Mouse (Mus musculus) kidney, adult 2 months (tissue): ENCODE data around the gene Adamts20. TPM values are rescaled to one million over a fixed set of nuclear protein-coding genes. Genes with fewer than 3 reads are reported as not detected.
A peak's percentile ranks its signal among the peaks of the same experiment; 100 is the strongest.

ENCODE experiments used
- DNase-seq: peaks from one replicate; pipeline ENCODE4 v3.0.0; 2021
- H3K27ac ChIP-seq: fragments of 200-500 bp; 2 replicates; pipeline ENCODE4 v1.5.1; 2012; ENCODE audit warnings: low read depth, low read length, control low read depth, inconsistent platforms; ENCODE audit not compliant: insufficient read depth
- H3K27me3 ChIP-seq: fragments of 200-500 bp; replicated peaks from 2 replicates; pipeline ENCODE4 v1.6.1; 2012; ENCODE audit warnings: mild to moderate bottlenecking, moderate library complexity, low read length, inconsistent platforms; ENCODE audit not compliant: control insufficient read depth, insufficient read depth
- H3K36me3 ChIP-seq: fragments of 200-500 bp; 2 replicates; pipeline ENCODE4 v1.6.1; 2012; ENCODE audit warnings: mild to moderate bottlenecking, moderate library complexity, low read length, inconsistent platforms; ENCODE audit not compliant: control insufficient read depth, insufficient read depth
- H3K4me1 ChIP-seq: fragments of 200-500 bp; 2 replicates; pipeline ENCODE4 v1.6.1; 2011; ENCODE audit warnings: low read length; ENCODE audit not compliant: control insufficient read depth, insufficient read depth
- H3K4me3 ChIP-seq: fragments of 200-500 bp; 2 replicates; pipeline ENCODE4 v1.5.1; 2011; ENCODE audit warnings: mild to moderate bottlenecking, low read depth, low read length, control low read depth; ENCODE audit not compliant: insufficient read depth
- CTCF ChIP-seq: fragments of 200-500 bp; conservative IDR thresholded peaks from 2 replicates; pipeline ENCODE4 v1.5.1; 2011; ENCODE audit warnings: low read depth, mild to moderate bottlenecking, control low read depth, low read length, moderate library complexity, mixed read lengths; ENCODE audit not compliant: insufficient read depth, insufficient read length
- POLR2A ChIP-seq: fragments of 200-500 bp; IDR thresholded peaks from one replicate; pipeline ENCODE4 v1.6.1; 2011; ENCODE audit warnings: low read depth, low read length, control low read depth
- WGBS: fragments of 180-500 bp; shearing (Covaris S2); methylation state at CpG from one replicate; pipeline ENCODE4 v1.1.7; 2018; 5-methylcytosine and 5-hydroxymethylcytosine counted together
- polyA plus RNA-seq: library from polyadenylated mRNA; depleted of rRNA; stranded (reverse); fragments of >200 nt; gene quantifications from 2 replicates; pipeline ENCODE4 v1.2.3, GENCODE M21; 2012

The Adamts20 gene
- polyA plus RNA-seq, 1 experiment, result 0.19 TPM

DNA sequence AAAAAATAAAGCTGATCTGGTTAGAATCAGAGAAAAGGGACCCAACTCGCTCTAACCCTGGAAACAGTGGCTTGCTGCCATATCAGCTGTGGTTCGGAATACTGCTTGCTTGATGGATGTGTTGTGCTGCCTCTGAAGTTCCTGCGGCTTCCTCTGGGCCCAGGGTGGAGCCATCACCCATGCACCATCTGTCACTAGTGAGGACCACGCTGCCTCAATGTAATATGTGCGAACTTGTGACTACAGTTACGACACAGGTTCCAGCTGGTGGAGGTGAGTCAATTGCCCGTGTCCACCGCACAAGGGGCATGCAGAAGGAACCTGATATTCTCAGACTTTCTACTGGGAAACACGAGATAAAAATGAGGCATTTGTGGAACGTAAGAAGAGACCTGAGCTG is 202.0 kb downstream of the Adamts20 start:
- Histone ChIP-seq H3K27me3 (no peaks in the 10 kb centered on the region), H3K4me1 (no peaks in the 10 kb centered on the region), H3K27ac (no peak overlapping the region), H3K36me3 (no peaks in the 10 kb centered on the region), H3K4me3 (no peak overlapping the region)
- TF ChIP-seq CTCF (no peak), POLR2A (no peak)
- 26% methylated on average over 10 of the region's 10 CpGs for WGBS
- no peak for DNase-seq

DNA sequence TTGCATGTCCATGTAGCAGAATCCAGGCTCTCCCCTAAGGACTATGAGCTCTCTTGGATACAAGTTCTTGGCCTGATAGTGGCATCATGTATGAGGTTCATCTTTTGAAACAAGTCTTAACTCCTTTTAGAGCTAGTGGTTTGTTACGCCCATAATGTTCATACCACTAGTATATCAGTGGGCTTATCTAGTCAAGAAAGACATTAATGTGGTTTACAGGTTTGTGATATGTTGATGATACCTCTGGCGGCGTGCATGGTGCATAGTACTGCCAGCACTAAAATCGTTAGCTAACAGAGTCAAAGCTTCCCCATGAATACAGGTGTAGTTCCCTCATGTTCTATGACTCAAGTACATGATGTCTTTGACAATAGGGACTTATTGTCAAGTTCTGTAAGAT is 205.7 kb downstream of the Adamts20 start:
- TF ChIP-seq CTCF (no peak), POLR2A (no peak)
- Histone ChIP-seq H3K27ac (no peak overlapping the region), H3K4me1 (no peaks in the 10 kb centered on the region), H3K36me3 (no peaks in the 10 kb centered on the region), H3K4me3 (no peak overlapping the region), H3K27me3 (no peaks in the 10 kb centered on the region)
- 93% methylated on average over 4 of the region's 4 CpGs for WGBS
- DNase-seq, result no peak

DNA sequence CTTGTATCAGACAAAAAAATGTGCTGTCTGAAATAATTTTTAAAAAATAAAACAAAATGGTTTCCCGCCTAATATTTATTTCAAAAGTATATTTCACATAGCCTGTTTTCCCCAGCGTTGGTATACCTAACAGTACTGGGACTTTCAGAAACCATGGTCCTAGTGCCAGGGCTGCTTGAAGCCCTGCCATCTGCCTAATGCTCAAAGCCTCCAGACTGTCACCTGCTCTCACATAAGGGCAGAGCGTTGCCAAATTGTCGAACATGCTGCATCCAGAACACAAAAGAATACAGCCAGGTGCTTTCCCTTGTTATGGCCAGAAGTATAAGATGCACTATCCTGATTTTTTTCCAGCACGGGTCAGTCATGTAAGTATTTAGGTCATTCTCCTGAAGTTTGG is 209.7 kb downstream of the Adamts20 start:
- Histone ChIP-seq H3K4me1 (no peaks in the 10 kb centered on the region), H3K27me3 (no peaks in the 10 kb centered on the region), H3K36me3 (no peaks in the 10 kb centered on the region), H3K4me3 (no peak overlapping the region), H3K27ac (no peak overlapping the region)
- 97% methylated on average over 5 of the region's 5 CpGs for WGBS
- no peak for TF ChIP-seq CTCF
- no peak for TF ChIP-seq POLR2A
- DNase-seq, result no peak

DNA sequence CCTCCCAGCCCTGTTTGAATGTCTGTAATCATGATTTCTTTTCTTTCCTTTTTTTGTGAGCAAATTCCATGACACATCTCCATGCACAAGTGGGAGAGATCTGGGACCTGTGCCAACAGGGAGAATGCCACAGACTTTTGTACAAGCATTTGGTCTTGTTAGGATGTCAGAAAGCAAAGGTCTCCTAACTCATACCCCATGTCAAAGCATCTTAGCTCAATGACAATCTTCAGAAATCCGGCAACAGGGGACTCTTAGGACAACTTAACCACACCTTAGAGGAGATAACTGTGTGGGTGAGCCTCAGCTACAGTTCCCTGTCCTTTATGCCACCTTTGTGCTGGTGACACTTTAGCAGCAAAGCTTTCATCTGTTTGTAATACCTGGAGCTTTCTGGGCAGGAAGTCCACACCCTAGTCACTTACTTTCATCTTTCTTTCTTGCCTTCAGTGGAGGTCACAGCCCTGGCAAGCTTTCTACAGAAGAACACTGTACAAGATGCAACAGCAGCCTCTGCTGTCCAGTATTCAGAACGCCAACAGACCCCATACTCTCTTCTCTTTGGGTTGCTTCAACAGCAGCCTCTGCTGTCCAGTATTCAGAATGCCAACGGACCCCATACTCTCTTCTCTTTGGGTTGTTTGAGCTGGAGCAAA is 210.2 kb downstream of the Adamts20 start:
- H3K36me3 ChIP-seq, result no peaks in the 10 kb centered on the region
- no peak overlapping the region for H3K4me3 ChIP-seq
- H3K27ac ChIP-seq, result no peak overlapping the region
- no peaks in the 10 kb centered on the region for H3K27me3 ChIP-seq
- no peaks in the 10 kb centered on the region for H3K4me1 ChIP-seq
- WGBS, result 70% methylated on average over 3 of the region's 3 CpGs
- no peak for DNase-seq
- TF ChIP-seq POLR2A (no peak), CTCF (no peak)

DNA sequence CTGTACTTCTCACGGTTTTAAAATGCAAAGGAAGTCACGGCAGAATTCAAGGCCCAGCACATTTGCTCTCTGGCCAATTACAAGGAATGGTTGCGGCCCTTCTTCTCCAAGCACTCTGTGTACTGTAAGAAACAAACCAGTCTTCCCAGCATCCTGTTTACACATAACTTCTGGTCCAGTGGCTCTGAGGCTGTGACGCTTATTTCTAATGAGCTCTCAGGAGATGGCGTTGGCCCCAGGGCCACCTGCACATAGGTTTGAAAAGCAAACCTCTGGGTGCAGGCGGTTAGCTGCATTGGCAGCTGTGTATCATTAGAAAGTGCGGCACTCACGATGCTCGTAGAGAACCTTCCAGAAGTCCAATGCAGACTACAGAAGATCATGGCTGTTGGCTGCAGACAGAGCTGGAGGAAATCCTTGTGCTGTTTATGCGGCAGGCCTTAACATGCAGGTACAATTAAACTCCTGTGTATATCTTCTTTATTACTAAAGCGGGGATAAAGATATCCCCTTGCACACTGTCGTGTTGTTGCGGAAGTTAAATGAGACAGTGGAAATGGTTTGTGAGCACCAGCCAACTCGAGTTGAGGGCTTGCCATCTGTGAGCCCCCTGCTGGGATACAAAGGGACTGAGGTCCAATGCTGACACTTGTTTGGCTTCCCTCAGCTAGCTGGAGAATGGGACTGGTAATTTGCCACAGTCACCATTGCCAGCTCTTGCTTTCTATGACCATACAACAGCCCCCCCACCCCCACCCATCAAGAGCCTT is 210.9 kb downstream of the Adamts20 start:
- no peak overlapping the region for H3K27ac ChIP-seq
- no peaks in the 10 kb centered on the region for H3K36me3 ChIP-seq
- WGBS, result 73% methylated on average over 14 of the region's 14 CpGs
- no peak for DNase-seq
- TF ChIP-seq CTCF (no peak), POLR2A (no peak)
- no peak overlapping the region for H3K4me3 ChIP-seq
- H3K27me3 ChIP-seq, result no peaks in the 10 kb centered on the region
- H3K4me1 ChIP-seq, result no peaks in the 10 kb centered on the region

DNA sequence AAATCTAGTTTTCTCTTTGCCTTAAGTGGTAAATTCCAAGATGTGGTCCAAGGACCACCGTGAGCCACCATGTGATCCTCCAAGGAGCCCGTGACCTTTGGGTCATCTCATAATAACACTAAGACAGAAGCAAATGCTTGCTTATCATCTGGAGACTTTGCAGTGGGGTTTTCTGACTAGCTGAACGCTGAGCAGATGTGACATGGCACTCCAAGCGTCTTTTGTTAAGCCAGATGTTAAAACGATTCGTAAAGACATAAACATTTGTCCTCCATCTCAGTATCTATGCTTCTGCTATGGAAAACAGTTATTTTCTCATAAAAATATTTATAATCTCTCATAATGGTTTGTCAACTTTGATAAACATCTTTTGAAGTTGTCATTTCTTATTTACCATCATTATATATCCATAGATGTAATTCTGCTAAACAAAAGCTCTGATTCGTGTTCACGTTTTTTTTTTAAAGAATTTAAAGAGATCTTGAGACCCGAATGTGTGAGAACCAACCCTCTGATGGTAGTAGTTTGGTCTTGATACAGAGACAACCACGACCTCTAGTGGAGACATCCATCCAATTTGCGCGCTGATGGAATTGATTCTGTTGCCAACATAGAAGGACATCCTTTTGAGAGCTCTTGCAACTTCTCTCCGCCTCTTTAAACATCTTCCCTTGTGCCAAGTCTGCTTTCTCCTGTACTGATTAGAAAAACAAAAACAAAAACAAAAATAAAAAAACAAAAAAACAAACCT is 212.1 kb downstream of the Adamts20 start:
- H3K36me3 ChIP-seq, result no peaks in the 10 kb centered on the region
- WGBS, result 66% methylated on average over 13 of the region's 13 CpGs
- H3K27me3 ChIP-seq, result no peaks in the 10 kb centered on the region
- H3K4me3 ChIP-seq, result no peak overlapping the region
- peak; percentile 20 for DNase-seq
- H3K4me1 ChIP-seq, result no peaks in the 10 kb centered on the region
- TF ChIP-seq POLR2A (no peak), CTCF (no peak)
- no peak overlapping the region for H3K27ac ChIP-seq

DNA sequence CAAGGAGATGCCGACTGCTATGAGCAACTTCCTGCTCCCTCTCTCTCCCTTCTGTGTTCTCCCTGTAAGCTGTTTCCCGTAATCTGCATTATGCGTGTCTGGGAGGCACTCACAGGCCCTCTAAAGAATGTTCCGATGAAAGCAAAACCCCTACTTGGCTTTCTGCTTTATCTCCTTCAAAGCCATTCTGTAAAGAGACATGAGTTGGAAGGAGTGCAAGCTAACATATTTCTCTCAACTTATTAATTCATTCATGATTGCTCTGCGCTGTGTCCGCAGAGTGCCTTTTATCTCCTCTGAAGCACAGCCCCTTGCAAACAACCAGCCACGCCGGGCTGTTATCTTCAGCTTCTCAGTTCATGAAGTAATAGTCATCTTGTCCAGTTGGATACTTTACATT is 215.5 kb downstream of the Adamts20 start:
- Histone ChIP-seq H3K27me3 (no peaks in the 10 kb centered on the region), H3K4me3 (no peak overlapping the region), H3K27ac (no peak overlapping the region), H3K36me3 (no peaks in the 10 kb centered on the region), H3K4me1 (no peaks in the 10 kb centered on the region)
- TF ChIP-seq CTCF (no peak), POLR2A (no peak)
- 78% methylated on average over 8 of the region's 8 CpGs for WGBS
- no peak for DNase-seq
